Mouse (Mus musculus) heart, embryonic 14.5 days (tissue): Measurements from ENCODE around the gene Sec24b. TPM values are rescaled to one million over a fixed set of nuclear protein-coding genes. Genes with fewer than 3 reads are reported as not detected.

Source experiments
- ATAC-seq: fragments of 200-750 bp; cut with Nextera tagmentation; 2 replicates; pipeline ENCODE4 v1.8.0; 2017; ENCODE audit warnings: low read depth, moderate TSS enrichment; ENCODE audit not compliant: insufficient number of reproducible peaks, insufficient read depth, low FRiP score
- H3K27ac ChIP-seq, 2 experiments: fragments of 200-500 bp in 1 of 2; fragments of 300-500 bp in 1 of 2; sonication (generic) in 1 of 2; replicated peaks in 1 of 2; 2 replicates each; pipeline ENCODE4 v1.5.1; 2012 to 2014; ENCODE audit warnings: low read depth in 2 of 2, low read length in 2 of 2, control low read depth in 1 of 2, mild to moderate bottlenecking in 1 of 2, mixed read lengths in 1 of 2; ENCODE audit not compliant: control insufficient read depth in 1 of 2, insufficient read depth in 1 of 2
- H3K27me3 ChIP-seq: fragments of 300-500 bp; sonication (generic); 2 replicates; pipeline ENCODE4 v1.6.1; 2014; ENCODE audit warnings: mild to moderate bottlenecking, low read length, control low read depth; ENCODE audit not compliant: control insufficient read depth, insufficient read depth
- H3K36me3 ChIP-seq: fragments of 300-500 bp; sonication (generic); 2 replicates; pipeline ENCODE4 v1.6.1; 2014; ENCODE audit warnings: mild to moderate bottlenecking, control low read depth, low read length, mixed read lengths; ENCODE audit not compliant: control insufficient read depth, insufficient read depth
- H3K4me1 ChIP-seq, 2 experiments: fragments of 200-500 bp in 1 of 2; fragments of 300-500 bp in 1 of 2; sonication (generic) in 1 of 2; 2 replicates each; pipeline ENCODE4 v1.6.1; 2012 to 2014; ENCODE audit warnings: low read length in 2 of 2, control low read depth in 1 of 2, mixed read lengths in 1 of 2; ENCODE audit not compliant: control insufficient read depth in 2 of 2, insufficient read depth in 2 of 2
- H3K4me2 ChIP-seq: fragments of 300-500 bp; sonication (generic); 2 replicates; pipeline ENCODE4 v1.6.1; 2014; ENCODE audit warnings: mild to moderate bottlenecking, low read length
- H3K4me3 ChIP-seq, 2 experiments: fragments of 200-500 bp in 1 of 2; fragments of 300-500 bp in 1 of 2; sonication (generic) in 1 of 2; 2 replicates each; pipeline ENCODE4 v1.5.1; 2012 to 2014; ENCODE audit warnings: low read length in 2 of 2, mild to moderate bottlenecking in 2 of 2, control low read depth in 1 of 2, low read depth in 1 of 2, moderate library complexity in 1 of 2; ENCODE audit not compliant: control insufficient read depth in 1 of 2, insufficient read depth in 1 of 2
- H3K9ac ChIP-seq: fragments of 300-500 bp; sonication (generic); 2 replicates; pipeline ENCODE4 v1.6.1; 2014; ENCODE audit warnings: mild to moderate bottlenecking, low read length
- H3K9me3 ChIP-seq: fragments of 300-500 bp; sonication (generic); 2 replicates; pipeline ENCODE4 v1.6.1; 2016; ENCODE audit warnings: low read length, control low read depth; ENCODE audit not compliant: control insufficient read depth
- WGBS: fragments of 180-500 bp; shearing (Covaris S2); extraction: QIAGEN DNeasy Blood & Tissue Kit; methylation state at CpG from one replicate; pipeline ENCODE4 v1.1.7; 2014; 5-methylcytosine and 5-hydroxymethylcytosine counted together
- polyA plus RNA-seq: library from polyadenylated mRNA; unstranded; fragments of >200 nt; fragmentation: Nextera tagmentation; extraction: Ambion mirVana; gene quantifications from 2 replicates; pipeline ENCODE4 v1.2.1, GENCODE M21; 2014

Gene Sec24b
- 25.2 and 26.5 TPM in 2 replicates for polyA plus RNA-seq

- Histone ChIP-seq H3K4me2 (peak within 1 kb of the TSS; percentile 93), H3K4me3 (peak within 1 kb of the TSS; percentile 80 to 85), H3K9me3 (no peaks in the 10 kb centered on the region), H3K27me3 (no peaks in the 10 kb centered on the region), H3K9ac (peak within 1 kb of the TSS; percentile 93), H3K36me3 (no peaks in the 10 kb centered on the region), H3K27ac (peak within 1 kb of the TSS; percentile 89 to 97), H3K4me1 (peaks cover 14 to 37% of the 10 kb centered on the region in 2 experiments)
- 10% methylated on average over 12 of the region's 12 CpGs for WGBS
- no peak for ATAC-seq
Measured at GRCm38 (mm10) chr3:130061281-130061680, at the start of gene Sec24b. TSS of gene Sec24b (minus strand) at chr3:130061553.

- no peaks in the 10 kb centered on the region for H3K36me3 ChIP-seq
- H3K4me3 ChIP-seq, result no peak overlapping the region
- no peaks in the 10 kb centered on the region for H3K9me3 ChIP-seq
- 54% methylated on average over 9 of the region's 9 CpGs for WGBS
- no peak overlapping the region for H3K4me2 ChIP-seq
- no peak overlapping the region for H3K27ac ChIP-seq
- H3K4me1 ChIP-seq, result 0 out of 4 replicates have a peak, but pooled peaks cover 0 to 3% of the 10 kb centered on the region in 2 experiments
- H3K9ac ChIP-seq, result no peak overlapping the region
- ATAC-seq, result no peak
- no peaks in the 10 kb centered on the region for H3K27me3 ChIP-seq
Measured at GRCm38 (mm10) chr3:130104471-130104870, 43.1 kb upstream of the Sec24b start.

- Histone ChIP-seq H3K9me3 (no peaks in the 10 kb centered on the region), H3K4me3 (no peak overlapping the region), H3K4me2 (no peak overlapping the region), H3K27me3 (no peaks in the 10 kb centered on the region), H3K36me3 (no peaks in the 10 kb centered on the region), H3K27ac (no peak overlapping the region), H3K9ac (no peak overlapping the region), H3K4me1 (0 out of 4 replicates have a peak, but pooled peaks cover 0 to 2% of the 10 kb centered on the region in 2 experiments)
- ATAC-seq, result no peak
- 74% methylated on average over 8 of the region's 8 CpGs for WGBS
Measured at GRCm38 (mm10) chr3:130103486-130103885, 42.1 kb upstream of the Sec24b start.

GRCm38 (mm10) chr3:130095160-130095781 is 33.9 kb upstream of the Sec24b start:
- Histone ChIP-seq H3K9ac (no peak overlapping the region), H3K27ac (no peak overlapping the region), H3K4me3 (no peak overlapping the region), H3K4me2 (no peak overlapping the region), H3K27me3 (no peaks in the 10 kb centered on the region), H3K9me3 (no peaks in the 10 kb centered on the region), H3K36me3 (no peaks in the 10 kb centered on the region), H3K4me1 (no peaks in the 10 kb centered on the region)
- no peak for ATAC-seq
- 33% methylated on average over 5 of the region's 5 CpGs for WGBS

GRCm38 (mm10) chr3:130094125-130094704 is 32.9 kb upstream of the Sec24b start:
- Histone ChIP-seq H3K4me3 (no peak overlapping the region), H3K27ac (no peak overlapping the region), H3K4me2 (no peak overlapping the region), H3K27me3 (no peaks in the 10 kb centered on the region), H3K9ac (no peak overlapping the region), H3K4me1 (no peaks in the 10 kb centered on the region), H3K9me3 (no peaks in the 10 kb centered on the region), H3K36me3 (no peaks in the 10 kb centered on the region)
- 57% methylated on average over 5 of the region's 5 CpGs for WGBS
- no peak for ATAC-seq

GRCm38 (mm10) chr3:130090460-130090859 is 29.1 kb upstream of the Sec24b start:
- Histone ChIP-seq H3K4me3 (no peak overlapping the region), H3K4me1 (no peaks in the 10 kb centered on the region), H3K4me2 (no peak overlapping the region), H3K36me3 (no peaks in the 10 kb centered on the region), H3K9ac (no peak overlapping the region), H3K9me3 (no peaks in the 10 kb centered on the region), H3K27ac (no peak overlapping the region), H3K27me3 (peaks cover 4% of the 10 kb centered on the region)
- WGBS, result 66% methylated on average over 9 of the region's 9 CpGs
- no peak for ATAC-seq

- no peak overlapping the region for H3K27ac ChIP-seq
- H3K9ac ChIP-seq, result no peak overlapping the region
- 82% methylated on average over 9 of the region's 9 CpGs for WGBS
- no peak overlapping the region for H3K4me2 ChIP-seq
- ATAC-seq, result no peak
- H3K27me3 ChIP-seq, result peaks cover 4% of the 10 kb centered on the region
- H3K9me3 ChIP-seq, result no peaks in the 10 kb centered on the region
- H3K4me3 ChIP-seq, result no peak overlapping the region
- no peaks in the 10 kb centered on the region for H3K4me1 ChIP-seq
- no peaks in the 10 kb centered on the region for H3K36me3 ChIP-seq
Measured at GRCm38 (mm10) chr3:130088654-130089053, 27.3 kb upstream of the Sec24b start.
